Mouse (Mus musculus): Measurements from ENCODE around the gene Rrnad1.

DNA sequence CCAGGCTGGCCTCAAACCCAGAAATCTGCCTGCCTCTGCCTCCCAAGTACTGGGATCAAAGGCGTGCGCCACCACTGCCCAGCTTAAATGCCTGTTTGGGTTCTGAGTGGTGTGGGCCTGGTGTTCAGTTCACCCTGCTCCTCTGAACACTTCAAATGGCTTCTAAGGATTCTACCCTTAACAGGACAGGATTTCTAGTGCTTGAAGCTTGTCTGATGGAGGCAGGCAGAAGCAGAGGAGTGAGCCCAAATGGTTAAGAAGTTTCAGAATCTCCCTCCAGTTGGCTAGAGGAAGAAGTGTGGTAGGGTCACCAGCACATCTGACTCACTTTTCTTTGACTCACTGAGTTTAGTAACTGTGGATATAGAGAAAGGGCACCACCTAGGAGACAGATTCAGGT, 21.1 kb downstream of the Rrnad1 start:
- TF ChIP-seq CTCF (IDR thresholded peaks at IDR 0.05; ENCODE audit: low read depth, low read length), result no peak
- no peak for TF ChIP-seq POLR2A (IDR thresholded peaks at IDR 0.05; ENCODE audit: borderline replicate concordance, low read depth, low read length)

Data from bone marrow macrophage, adult 2 months (primary cell).